In the genomic region with DNA sequence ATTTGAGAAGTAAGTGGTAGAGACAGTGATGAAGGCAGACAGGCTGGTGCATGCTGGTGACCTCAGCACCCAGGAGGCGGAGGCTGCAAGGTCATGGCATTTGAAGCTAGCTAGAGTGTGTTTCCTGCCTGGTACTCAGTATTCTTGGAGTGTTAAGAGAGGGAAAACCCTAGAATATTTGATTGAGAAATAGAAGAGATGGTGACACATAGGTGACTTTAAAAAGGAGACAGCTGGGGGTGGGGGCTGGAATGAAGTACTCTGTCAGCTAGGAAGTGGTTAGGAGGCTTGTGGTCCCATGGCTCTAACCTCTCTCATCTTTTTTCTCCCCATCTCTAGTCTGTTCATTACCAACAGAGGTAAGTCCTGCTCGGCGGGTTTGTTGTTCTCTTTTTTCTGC, we compare ENCODE assay signal across 24 mouse cellular contexts. TPM values are rescaled to one million over a fixed set of nuclear protein-coding genes. Genes with fewer than 3 reads are reported as not detected.
A peak's percentile ranks its signal among the peaks of the same experiment; 100 is the strongest.
DNase-seq lines count a peak whose midpoint lies in the region; ATAC-seq and TF ChIP-seq lines count a peak whose summit lies in the region.
"Had no signal": no experiment of that assay in that cellular context is flagged by ENCODE, and none has a peak within 500 bp of the region (broad histone marks: within the 10 kb centered on the region; RNA-seq: fewer than 3 reads in every experiment).

No protein-coding gene starts in this region.

- ATAC-seq in liver, postnatal 0 days, result no peak
- no peak for ATAC-seq in liver, embryonic 11.5 days (replicated peaks; ENCODE audit: low FRiP score)
- peak; percentile 60; the same call in 1 of the 2 replicates for ATAC-seq in common myeloid progenitor, adult 5-6 weeks (replicated peaks; ENCODE audit: low read depth, poor library complexity, severe bottlenecking)
- no peak for ATAC-seq in heart, embryonic 12.5 days (ENCODE audit: insufficient number of reproducible peaks, low FRiP score)
- ATAC-seq: midbrain, embryonic 16.5 days had no signal

- TF ChIP-seq CTCF in liver, postnatal 0 days (IDR thresholded peaks at IDR 0.05; ENCODE audit: low read depth), result no peak
- no peak for TF ChIP-seq CTCF in CH12.LX (conservative IDR thresholded peaks at IDR 0.05 in 1 of 2, IDR thresholded peaks at IDR 0.05 in 1 of 2; ENCODE audit: low read depth in 2 of 2, low read length in 2 of 2)
- no peak for TF ChIP-seq CTCF in cerebellum, adult 2 months (IDR thresholded peaks at IDR 0.05; ENCODE audit: borderline replicate concordance, insufficient read depth, low read depth, low read length)

- H3K4me2 ChIP-seq in liver, postnatal 0 days (ENCODE audit: low read depth, low read length), result no peak overlapping the region
- H3K4me2 ChIP-seq in liver, embryonic 11.5 days, result no peak overlapping the region
- H3K4me2 ChIP-seq in CH12.LX (ENCODE audit: insufficient read depth, low read depth, poor library complexity, severe bottlenecking), result no peak overlapping the region
- H3K4me2 ChIP-seq in heart, embryonic 12.5 days, result no peak overlapping the region
- H3K4me2 ChIP-seq: embryonic facial prominence, embryonic 12.5 days; hindbrain, embryonic 14.5 days; limb, embryonic 15.5 days had no signal

- H3K79me2 ChIP-seq in CH12.LX (replicated peaks; ENCODE audit: control insufficient read depth, extremely low read depth, insufficient read depth, poor library complexity, severe bottlenecking), result peaks cover 52% of the 10 kb centered on the region

- peaks cover 32% of the 10 kb centered on the region for H3K36me3 ChIP-seq in liver, postnatal 0 days (replicated peaks; ENCODE audit: insufficient read depth, low read length)
- peaks cover 32% of the 10 kb centered on the region for H3K36me3 ChIP-seq in liver, embryonic 11.5 days (ENCODE audit: control insufficient read depth, insufficient read depth, low read length)
- peaks cover 60 to 83% of the 10 kb centered on the region in 2 experiments for H3K36me3 ChIP-seq in CH12.LX (replicated peaks in 1 of 2; ENCODE audit: control insufficient read depth in 1 of 2, insufficient read depth in 1 of 2, low read length in 1 of 2)
- peaks cover 75% of the 10 kb centered on the region for H3K36me3 ChIP-seq in heart, embryonic 12.5 days

- dilution Hi-C loops in CH12.LX (cut with MboI; ENCODE audit: extremely low pct_ligation_motif_present, extremely low pct_unique_long_range_greater_than_20kb, low sequenced_read_pairs), result no loop called here

- H3K27ac ChIP-seq in liver, postnatal 0 days (ENCODE audit: low read depth), result no peak overlapping the region
- no peak overlapping the region for H3K27ac ChIP-seq in liver, embryonic 11.5 days (ENCODE audit: low read depth, low read length)
- H3K27ac ChIP-seq in CH12.LX (ENCODE audit: insufficient read depth, low read depth), result peak overlapping the region; percentile 18; the same call in 1 of the 2 replicates
- no peak overlapping the region for H3K27ac ChIP-seq in cerebellum, adult 2 months (ENCODE audit: insufficient read depth, low read length)
- no peak overlapping the region for H3K27ac ChIP-seq in heart, embryonic 12.5 days (ENCODE audit: poor library complexity, severe bottlenecking)
- H3K27ac ChIP-seq: embryonic facial prominence, embryonic 12.5 days; forebrain, embryonic 10.5 days; hindbrain, embryonic 14.5 days; limb, embryonic 15.5 days had no signal

- no peak overlapping the region for H3K4me3 ChIP-seq in liver, postnatal 0 days (ENCODE audit: low read depth, low read length)
- H3K4me3 ChIP-seq in liver, embryonic 11.5 days (ENCODE audit: low read depth, low read length), result no peak overlapping the region
- no peak overlapping the region for H3K4me3 ChIP-seq in CH12.LX (replicated peaks in 1 of 3; ENCODE audit: low read depth in 2 of 3, low read length in 2 of 3, poor library complexity in 1 of 3)
- H3K4me3 ChIP-seq in cerebellum, adult 2 months (replicated peaks; ENCODE audit: insufficient read depth, low read depth, low read length), result no peak overlapping the region
- H3K4me3 ChIP-seq in heart, embryonic 12.5 days, result no peak overlapping the region
- H3K4me3 ChIP-seq: embryonic facial prominence, embryonic 12.5 days; forebrain, embryonic 10.5 days; limb, embryonic 15.5 days had no signal

- no peak for TF ChIP-seq POLR2A in CH12.LX (IDR thresholded peaks at IDR 0.05; ENCODE audit: low read depth, low read length)
- no peak for TF ChIP-seq POLR2A in cerebellum, adult 2 months (IDR thresholded peaks at IDR 0.05; ENCODE audit: borderline replicate concordance, insufficient read depth, low read length)

- TF ChIP-seq EP300 in liver, postnatal 0 days (IDR thresholded peaks at IDR 0.05; ENCODE audit: low read depth), result no peak
- peak; percentile 29; the same call in 1 of the 2 replicates for TF ChIP-seq EP300 in CH12.LX (IDR thresholded peaks at IDR 0.05; ENCODE audit: low read length)

- in situ Hi-C loops in CH12.LX (cut with MboI; ENCODE audit: low pct_ligation_motif_present, low pct_unique_long_range_greater_than_20kb, low sequenced_read_pairs), result loop anchor here (5.0 to 25.0 kb wide), 2 partner anchors 53 to 278 kb away; no protein-coding TSS in a partner anchor

- DNase-seq in liver, postnatal 0 days, result peak; percentile 9
- DNase-seq in liver, embryonic 11.5 days (ENCODE audit: low spot score), result no peak
- DNase-seq in CH12.LX (ENCODE audit: extremely low read depth), result peak; percentile 70
- DNase-seq in natural killer cell, adult 2 months (ENCODE audit: low spot score in 2 of 2), result peak; percentile 30 to 31
- DNase-seq in cerebellum, adult 2 months, result no peak
- DNase-seq in urinary bladder, postnatal 10 days (ENCODE audit: low spot score), result no peak
- DNase-seq: cerebellum, adult 11 months; cerebellum, postnatal 36 days; gastrocnemius, postnatal 36 days; kidney, adult 2 months; kidney, postnatal 25 days; lung, adult 2 months had no signal

- no peak overlapping the region for H3K9ac ChIP-seq in liver, postnatal 0 days (replicated peaks)
- H3K9ac ChIP-seq in liver, embryonic 11.5 days (ENCODE audit: low read depth, low read length), result no peak overlapping the region
- H3K9ac ChIP-seq in CH12.LX (ENCODE audit: insufficient read depth, low read depth), result no peak overlapping the region
- H3K9ac ChIP-seq in heart, embryonic 12.5 days, result no peak overlapping the region
- H3K9ac ChIP-seq: embryonic facial prominence, embryonic 12.5 days; hindbrain, embryonic 14.5 days; limb, embryonic 15.5 days had no signal

- H3K9me3 ChIP-seq in liver, postnatal 0 days (ENCODE audit: low read length), result no peaks in the 10 kb centered on the region
- H3K9me3 ChIP-seq in liver, embryonic 11.5 days (ENCODE audit: control insufficient read depth, low read length), result no peaks in the 10 kb centered on the region
- H3K9me3 ChIP-seq in CH12.LX (replicated peaks; ENCODE audit: low read length), result no peaks in the 10 kb centered on the region
- H3K9me3 ChIP-seq in heart, embryonic 12.5 days (replicated peaks), result no peaks in the 10 kb centered on the region
- H3K9me3 ChIP-seq: embryonic facial prominence, embryonic 12.5 days; forebrain, embryonic 10.5 days; G1E; limb, embryonic 15.5 days had no signal

- H3K27me3 ChIP-seq in liver, postnatal 0 days (ENCODE audit: insufficient read depth, low read length), result no peaks in the 10 kb centered on the region
- H3K27me3 ChIP-seq in liver, embryonic 11.5 days (replicated peaks; ENCODE audit: control insufficient read depth, insufficient read depth, low read length), result no peaks in the 10 kb centered on the region
- no peaks in the 10 kb centered on the region for H3K27me3 ChIP-seq in CH12.LX (replicated peaks)
- H3K27me3 ChIP-seq in cerebellum, adult 2 months (ENCODE audit: control insufficient read depth, insufficient read depth, low read length), result no peaks in the 10 kb centered on the region
- no peaks in the 10 kb centered on the region for H3K27me3 ChIP-seq in heart, embryonic 12.5 days (replicated peaks)
- H3K27me3 ChIP-seq: embryonic facial prominence, embryonic 12.5 days; limb, embryonic 15.5 days had no signal

- 60% methylated on average over 3 of the region's 3 CpGs for WGBS in liver, postnatal 0 days (ENCODE audit: insufficient replicate concordance)
- WGBS in liver, embryonic 11.5 days, result 84% methylated on average over 3 of the region's 3 CpGs
- WGBS in cerebellum, adult 2 months, result 93% methylated on average over 3 of the region's 3 CpGs
- 73% methylated on average over 3 of the region's 3 CpGs for WGBS in heart, embryonic 12.5 days

- no peaks in the 10 kb centered on the region for H3K4me1 ChIP-seq in liver, postnatal 0 days (ENCODE audit: insufficient read depth)
- H3K4me1 ChIP-seq in liver, embryonic 11.5 days (replicated peaks; ENCODE audit: control insufficient read depth, insufficient read depth, low read length), result no peaks in the 10 kb centered on the region; the same call in 1 of the 2 replicates
- peaks cover 15 to 80% of the 10 kb centered on the region in 2 experiments for H3K4me1 ChIP-seq in CH12.LX (ENCODE audit: control insufficient read depth in 1 of 2, insufficient read depth in 2 of 2)
- H3K4me1 ChIP-seq in cerebellum, adult 2 months (ENCODE audit: control insufficient read depth, insufficient read depth, low read length), result no peaks in the 10 kb centered on the region
- peaks cover 12% of the 10 kb centered on the region for H3K4me1 ChIP-seq in heart, embryonic 12.5 days (replicated peaks)
- H3K4me1 ChIP-seq: embryonic facial prominence, embryonic 12.5 days; forebrain, embryonic 10.5 days; limb, embryonic 15.5 days had no signal

- TF ChIP-seq RAD21 in CH12.LX (IDR thresholded peaks at IDR 0.05; ENCODE audit: low read depth, low read length), result no peak

RNA-seq across cellular contexts. Expression of gene Denr, which starts 7.9 kb away (rescaled TPM):
- 54.1 and 61.1 TPM in 2 replicates for polyA plus RNA-seq in liver, postnatal 0 days (2015; fragmentation: Nextera tagmentation; extraction: Ambion mirVana)
- polyA plus RNA-seq in liver, embryonic 11.5 days (2014; fragmentation: Nextera tagmentation; extraction: Ambion mirVana), result 153 and 156 TPM in 2 replicates
- total RNA-seq in CH12.LX (2012; rRNA removed) (80.9 and 90.4 TPM in 2 replicates), CH12.LX (2014; rRNA removed) (127 and 128 TPM in 2 replicates)
- polyA plus RNA-seq in CH12.LX (2012; ENCODE audit: insufficient read length, low read depth), result 372 and 423 TPM in 2 replicates
- 83.5 and 117 TPM in 2 replicates for total RNA-seq in common myeloid progenitor, adult 5-6 weeks (2017)
- polyA plus RNA-seq in cerebellum, adult 2 months (2012; rRNA removed), result 45.6 and 56.3 TPM in 2 replicates
- polyA plus RNA-seq in heart, embryonic 12.5 days (2016; fragmentation: Nextera tagmentation; extraction: Ambion mirVana), result 109 and 120 TPM in 2 replicates

RNA-seq across cellular contexts. Expression of gene Gm43518, which starts 12.4 kb away (rescaled TPM):
- polyA plus RNA-seq in liver, postnatal 0 days (2015; fragmentation: Nextera tagmentation; extraction: Ambion mirVana), result 0.41 and 0.67 TPM in 2 replicates
- polyA plus RNA-seq in liver, embryonic 11.5 days (2014; fragmentation: Nextera tagmentation; extraction: Ambion mirVana), result 2.8 TPM in 2 replicates
- not detected in 2 replicates for total RNA-seq in CH12.LX (2012; rRNA removed)
- total RNA-seq in CH12.LX (2014; rRNA removed), result not detected in 2 replicates
- 0.74 and 0.87 TPM in 2 replicates for polyA plus RNA-seq in CH12.LX (2012; ENCODE audit: insufficient read length, low read depth)
- 0.63 and 2.7 TPM in 2 replicates for total RNA-seq in common myeloid progenitor, adult 5-6 weeks (2017)
- polyA plus RNA-seq in cerebellum, adult 2 months (2012; rRNA removed), result 0.67 and 1.5 TPM in 2 replicates
- 0.90 and 2.1 TPM in 2 replicates for polyA plus RNA-seq in heart, embryonic 12.5 days (2016; fragmentation: Nextera tagmentation; extraction: Ambion mirVana)
- polyA plus RNA-seq: G1E had no signal

RNA-seq across cellular contexts. Expression of gene Ccdc62, which starts 15.6 kb away (rescaled TPM):
- 3.1 and 3.2 TPM in 2 replicates for polyA plus RNA-seq in liver, postnatal 0 days (2015; fragmentation: Nextera tagmentation; extraction: Ambion mirVana)
- polyA plus RNA-seq in liver, embryonic 11.5 days (2014; fragmentation: Nextera tagmentation; extraction: Ambion mirVana), result 5.9 and 7.1 TPM in 2 replicates
- total RNA-seq in CH12.LX (2012; rRNA removed) (5.3 and 6.2 TPM in 2 replicates), CH12.LX (2014; rRNA removed) (2.0 and 2.6 TPM in 2 replicates)
- polyA plus RNA-seq in CH12.LX (2012; ENCODE audit: insufficient read length, low read depth), result 1.6 and 2.2 TPM in 2 replicates
- total RNA-seq in common myeloid progenitor, adult 5-6 weeks (2017), result 1.4 and 3.6 TPM in 2 replicates
- 4.6 and 5.8 TPM in 2 replicates for polyA plus RNA-seq in cerebellum, adult 2 months (2012; rRNA removed)
- polyA plus RNA-seq in heart, embryonic 12.5 days (2016; fragmentation: Nextera tagmentation; extraction: Ambion mirVana), result 2.5 and 7.1 TPM in 2 replicates

RNA-seq across cellular contexts. Expression of gene Hcar1, which starts 35.0 kb away (rescaled TPM):
- 0.11 and 0.14 TPM in 2 replicates for polyA plus RNA-seq in liver, postnatal 0 days (2015; fragmentation: Nextera tagmentation; extraction: Ambion mirVana)
- 0.10 and 0.19 TPM in 2 replicates for polyA plus RNA-seq in liver, embryonic 11.5 days (2014; fragmentation: Nextera tagmentation; extraction: Ambion mirVana)
- total RNA-seq in CH12.LX (2012; rRNA removed) (not detected in 2 replicates), CH12.LX (2014; rRNA removed) (not detected in 2 replicates)
- not detected in 2 replicates for polyA plus RNA-seq in CH12.LX (2012; ENCODE audit: insufficient read length, low read depth)
- not detected in 2 replicates for total RNA-seq in common myeloid progenitor, adult 5-6 weeks (2017)
- polyA plus RNA-seq in cerebellum, adult 2 months (2012; rRNA removed), result 0.38 and 0.73 TPM in 2 replicates
- 0.11 and 0.22 TPM in 2 replicates for polyA plus RNA-seq in heart, embryonic 12.5 days (2016; fragmentation: Nextera tagmentation; extraction: Ambion mirVana)
- polyA plus RNA-seq: forebrain, embryonic 10.5 days; G1E had no signal

RNA-seq across cellular contexts. Expression of gene Hcar2, which starts 49.6 kb away (rescaled TPM):
- polyA plus RNA-seq in liver, postnatal 0 days (2015; fragmentation: Nextera tagmentation; extraction: Ambion mirVana), result 0.15 and 0.22 TPM in 2 replicates
- polyA plus RNA-seq in liver, embryonic 11.5 days (2014; fragmentation: Nextera tagmentation; extraction: Ambion mirVana), result not detected in 2 replicates
- not detected in 2 replicates for total RNA-seq in CH12.LX (2012; rRNA removed)
- not detected in 2 replicates for total RNA-seq in CH12.LX (2014; rRNA removed)
- not detected in 2 replicates for polyA plus RNA-seq in CH12.LX (2012; ENCODE audit: insufficient read length, low read depth)
- total RNA-seq in common myeloid progenitor, adult 5-6 weeks (2017), result 3.6 and 4.3 TPM in 2 replicates
- 0.07 and 0.08 TPM in 2 replicates for polyA plus RNA-seq in cerebellum, adult 2 months (2012; rRNA removed)
- not detected in 2 replicates for polyA plus RNA-seq in heart, embryonic 12.5 days (2016; fragmentation: Nextera tagmentation; extraction: Ambion mirVana)
- total RNA-seq: layer of hippocampus, postnatal 10 days; left cerebral cortex, postnatal 10 days had no signal
- polyA plus RNA-seq: forebrain, embryonic 10.5 days; G1E; heart, embryonic 16.5 days; hindbrain, embryonic 14.5 days; midbrain, embryonic 16.5 days; neural tube, embryonic 14.5 days had no signal

Comparison
In these comparisons a context has a peak if more than half of its experiments do, and no peak if none do; other contexts are left out.
1. DNase-seq: peak in liver, postnatal 0 days (single experiment), CH12.LX (single experiment) and natural killer cell, adult 2 months (2 of 2); none in liver, embryonic 11.5 days (single experiment), cerebellum, adult 2 months (0 of 2) and urinary bladder, postnatal 10 days (single experiment).